Comparison of ENCODE assay signal across 25 mouse cellular contexts in the genomic region with DNA sequence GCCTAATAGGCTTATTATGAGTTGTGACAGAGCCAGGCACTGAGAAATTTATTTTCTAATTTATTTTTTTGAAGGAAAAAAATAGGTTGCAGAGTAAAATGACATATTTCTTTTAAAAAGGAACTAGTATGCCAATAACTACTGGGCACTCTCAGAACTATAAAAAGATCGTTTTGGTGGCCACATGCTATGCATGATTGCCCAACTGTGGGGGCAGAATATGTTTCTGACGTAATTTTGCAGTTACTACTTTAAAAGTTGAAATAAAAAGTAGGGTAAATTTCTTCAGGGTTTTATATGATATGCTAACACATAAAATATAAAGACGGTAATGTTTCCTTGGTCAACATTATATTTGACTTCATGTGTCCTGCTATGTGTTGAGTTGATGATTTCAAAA.
DNase-seq lines count a peak whose midpoint lies in the region; ATAC-seq and TF ChIP-seq lines count a peak whose summit lies in the region.
"Had no signal": no experiment of that assay in that cellular context is flagged by ENCODE, and none has a peak within 500 bp of the region (broad histone marks: within the 10 kb centered on the region; RNA-seq: fewer than 3 reads in every experiment).

No protein-coding gene starts in this region.

- H3K79me2 ChIP-seq in CH12.LX (replicated peaks; ENCODE audit: control insufficient read depth, extremely low read depth, insufficient read depth, poor library complexity, severe bottlenecking) (no peaks in the 10 kb centered on the region), myocyte (ENCODE audit: control insufficient read depth, insufficient read depth) (no peaks in the 10 kb centered on the region)

- H3K36me3 ChIP-seq in spleen, adult 2 months (ENCODE audit: control insufficient read depth, insufficient read depth, low read length) = no peaks in the 10 kb centered on the region
- H3K36me3 ChIP-seq in CH12.LX (replicated peaks in 1 of 2; ENCODE audit: control insufficient read depth in 1 of 2, insufficient read depth in 1 of 2, low read length in 1 of 2) (no peaks in the 10 kb centered on the region), myocyte (ENCODE audit: control insufficient read depth, insufficient read depth) (no peaks in the 10 kb centered on the region)
- H3K36me3 ChIP-seq in kidney, embryonic 15.5 days = no peaks in the 10 kb centered on the region
- H3K36me3 ChIP-seq: embryonic facial prominence, embryonic 12.5 days; embryonic facial prominence, embryonic 15.5 days; heart, embryonic 13.5 days; hindbrain, embryonic 15.5 days had no signal

- peak; percentile 21 to 43 for DNase-seq in spleen, adult 2 months (ENCODE audit: low read depth in 1 of 2, low spot score in 2 of 2)
- DNase-seq in spleen, postnatal 10 days (ENCODE audit: low spot score in 2 of 2) = no peak
- DNase-seq in CH12.LX (ENCODE audit: extremely low read depth) = peak; percentile 47
- no peak for DNase-seq in Muller cell, postnatal 12 days (ENCODE audit: inconsistent ontology term)
- DNase-seq in adrenal gland, adult 2 months = no peak
- DNase-seq: adrenal gland, postnatal 14 days; cerebellum, adult 11 months; cerebellum, adult 2 months; cerebellum, adult 9-11 months; cerebellum, postnatal 25 days; forebrain, postnatal 0 days; gastrocnemius, adult 2 months; gastrocnemius, postnatal 14 days; heart, adult 18-20 months; heart, postnatal 14 days; heart, postnatal 4 days had no signal

- peaks cover 8% of the 10 kb centered on the region; the same call in 1 of the 2 replicates for H3K4me1 ChIP-seq in spleen, adult 2 months (ENCODE audit: control insufficient read depth, insufficient read depth, insufficient read length)
- peaks cover 2 to 24% of the 10 kb centered on the region in 2 experiments; a peak in 2 of 4 replicates for H3K4me1 ChIP-seq in CH12.LX (ENCODE audit: control insufficient read depth in 1 of 2, insufficient read depth in 2 of 2)
- H3K4me1 ChIP-seq in kidney, embryonic 15.5 days = no peaks in the 10 kb centered on the region
- H3K4me1 ChIP-seq: embryonic facial prominence, embryonic 12.5 days; embryonic facial prominence, embryonic 15.5 days; heart, embryonic 13.5 days; hindbrain, embryonic 15.5 days had no signal

- in situ Hi-C loops in CH12.LX (cut with MboI; ENCODE audit: low pct_ligation_motif_present, low pct_unique_long_range_greater_than_20kb, low sequenced_read_pairs) = no loop called here

- dilution Hi-C loops in CH12.LX (cut with MboI; ENCODE audit: extremely low pct_ligation_motif_present, extremely low pct_unique_long_range_greater_than_20kb, low sequenced_read_pairs) = no loop called here

- WGBS in spleen, adult 2 months = 32% methylated on average over 3 of the region's 3 CpGs
- WGBS in kidney, embryonic 15.5 days = 70% methylated on average over 3 of the region's 3 CpGs

- no peak overlapping the region for H3ac ChIP-seq in myocyte (ENCODE audit: control insufficient read depth, insufficient read length)

- no peak for TF ChIP-seq RAD21 in CH12.LX (IDR thresholded peaks at IDR 0.05; ENCODE audit: low read depth, low read length)

- no peak for TF ChIP-seq POLR2A in spleen, adult 2 months (IDR thresholded peaks at IDR 0.05; ENCODE audit: low read depth, low read length)
- TF ChIP-seq POLR2A in CH12.LX (IDR thresholded peaks at IDR 0.05; ENCODE audit: low read depth, low read length) (no peak), myocyte (IDR thresholded peaks at IDR 0.05; ENCODE audit: insufficient read length, low read depth) (no peak)

- no peak overlapping the region for H3K27ac ChIP-seq in spleen, adult 2 months (ENCODE audit: insufficient read depth, low read length)
- no peak overlapping the region for H3K27ac ChIP-seq in CH12.LX (ENCODE audit: insufficient read depth, low read depth)
- no peak overlapping the region for H3K27ac ChIP-seq in kidney, embryonic 15.5 days
- H3K27ac ChIP-seq: embryonic facial prominence, embryonic 12.5 days; embryonic facial prominence, embryonic 15.5 days; gastrocnemius, adult 2 months; heart, embryonic 13.5 days; hindbrain, embryonic 15.5 days had no signal

- H3K9me3 ChIP-seq in CH12.LX (replicated peaks; ENCODE audit: low read length) = peaks cover 5% of the 10 kb centered on the region
- no peaks in the 10 kb centered on the region for H3K9me3 ChIP-seq in kidney, embryonic 15.5 days (replicated peaks)
- H3K9me3 ChIP-seq: embryonic facial prominence, embryonic 12.5 days; embryonic facial prominence, embryonic 15.5 days; hindbrain, embryonic 15.5 days had no signal

- no peak overlapping the region for H3K4me3 ChIP-seq in spleen, adult 2 months (ENCODE audit: extremely low read depth, insufficient read depth, insufficient read length)
- no peak overlapping the region for H3K4me3 ChIP-seq in CH12.LX (replicated peaks in 1 of 3; ENCODE audit: low read depth in 2 of 3, low read length in 2 of 3, poor library complexity in 1 of 3)
- H3K4me3 ChIP-seq in myocyte = no peak overlapping the region
- no peak overlapping the region for H3K4me3 ChIP-seq in kidney, embryonic 15.5 days (replicated peaks)
- H3K4me3 ChIP-seq: embryonic facial prominence, embryonic 12.5 days; embryonic facial prominence, embryonic 15.5 days; gastrocnemius, adult 2 months; heart, embryonic 13.5 days; hindbrain, embryonic 15.5 days had no signal

- H3K9ac ChIP-seq in CH12.LX (ENCODE audit: insufficient read depth, low read depth) = no peak overlapping the region
- no peak overlapping the region for H3K9ac ChIP-seq in kidney, embryonic 15.5 days
- H3K9ac ChIP-seq: embryonic facial prominence, embryonic 12.5 days; embryonic facial prominence, embryonic 15.5 days; forebrain, postnatal 0 days; heart, embryonic 13.5 days; hindbrain, embryonic 15.5 days had no signal

- TF ChIP-seq CTCF in spleen, adult 2 months (IDR thresholded peaks at IDR 0.05; ENCODE audit: extremely low read depth, insufficient read depth, insufficient read length, insufficient replicate concordance) = no peak
- TF ChIP-seq CTCF in CH12.LX (conservative IDR thresholded peaks at IDR 0.05 in 1 of 2, IDR thresholded peaks at IDR 0.05 in 1 of 2; ENCODE audit: low read depth in 2 of 2, low read length in 2 of 2) = no peak

- peak overlapping the region; percentile 50; the same call in 1 of the 2 replicates for H3K4me2 ChIP-seq in CH12.LX (ENCODE audit: insufficient read depth, low read depth, poor library complexity, severe bottlenecking)
- H3K4me2 ChIP-seq in myocyte (ENCODE audit: low read depth) = no peak overlapping the region
- H3K4me2 ChIP-seq in kidney, embryonic 15.5 days = no peak overlapping the region
- H3K4me2 ChIP-seq: embryonic facial prominence, embryonic 12.5 days; embryonic facial prominence, embryonic 15.5 days; heart, embryonic 13.5 days; hindbrain, embryonic 15.5 days had no signal

- no peaks in the 10 kb centered on the region for H3K27me3 ChIP-seq in spleen, adult 2 months (ENCODE audit: control insufficient read depth, insufficient read depth, low read length)
- H3K27me3 ChIP-seq in CH12.LX (replicated peaks) (no peaks in the 10 kb centered on the region), myocyte (ENCODE audit: control insufficient read depth, insufficient read depth, insufficient read length) (no peaks in the 10 kb centered on the region)
- H3K27me3 ChIP-seq in kidney, embryonic 15.5 days = no peaks in the 10 kb centered on the region
- H3K27me3 ChIP-seq: embryonic facial prominence, embryonic 12.5 days; embryonic facial prominence, embryonic 15.5 days; heart, embryonic 13.5 days; hindbrain, embryonic 15.5 days had no signal

- no peak for ATAC-seq in kidney, embryonic 15.5 days (replicated peaks; ENCODE audit: low FRiP score)
- ATAC-seq: CD4-positive, CD25-positive, alpha-beta regulatory T cell, adult 4 months; forebrain, embryonic 14.5 days; forebrain, postnatal 0 days; Patski had no signal

- peak; percentile 68 for TF ChIP-seq EP300 in CH12.LX (IDR thresholded peaks at IDR 0.05; ENCODE audit: low read length)

TF ChIP-seq in CH12.LX, 34 proteins besides CTCF, POLR2A, EP300 and RAD21 (continues in another document):
- TF ChIP-seq ETS1 (conservative IDR thresholded peaks at IDR 0.05; ENCODE audit: low read depth, low read length) = peak; percentile 33; the same call in 1 of the 2 replicates
- no peak for TF ChIP-seq E2F4 (IDR thresholded peaks at IDR 0.05; ENCODE audit: insufficient replicate concordance, low read depth, low read length)
- TF ChIP-seq TCF12 (IDR thresholded peaks at IDR 0.05; ENCODE audit: low read depth, low read length) = no peak
- TF ChIP-seq NELFE (IDR thresholded peaks at IDR 0.05; ENCODE audit: low read depth, low read length) = no peak
- TF ChIP-seq KAT2A (IDR thresholded peaks at IDR 0.05; ENCODE audit: insufficient replicate concordance, low read length) = no peak
- TF ChIP-seq GABPA (IDR thresholded peaks at IDR 0.05; ENCODE audit: insufficient replicate concordance, low read depth, low read length) = no peak
- no peak for TF ChIP-seq ZKSCAN1 (IDR thresholded peaks at IDR 0.05; ENCODE audit: borderline replicate concordance, low read depth, low read length)
- TF ChIP-seq MXI1 (IDR thresholded peaks at IDR 0.05; ENCODE audit: low read depth, low read length) = no peak
- peak; percentile 47; the same call in 1 of the 2 replicates for TF ChIP-seq IRF4 (IDR thresholded peaks at IDR 0.05; ENCODE audit: low read depth, low read length)
- no peak for TF ChIP-seq MAFK (IDR thresholded peaks at IDR 0.05; ENCODE audit: insufficient replicate concordance, low read length)
- no peak for TF ChIP-seq PAX5 (IDR thresholded peaks at IDR 0.05; ENCODE audit: low read length)
- TF ChIP-seq ZMIZ1 (IDR thresholded peaks at IDR 0.05; ENCODE audit: low read depth, low read length) = no peak

TF ChIP-seq in myocyte, 11 proteins besides CTCF, POLR2A, EP300 and RAD21:
- TF ChIP-seq MAX (IDR thresholded peaks at IDR 0.05; ENCODE audit: low read depth) (no peak), CEBPB (IDR thresholded peaks at IDR 0.05; ENCODE audit: insufficient read depth, poor library complexity, severe bottlenecking) (0 out of 2 replicates have a peak, but pooled peaks have one; percentile 7)
TF ChIP-seq in myocyte: peak in this region for 1.

Comparison
In these comparisons a context has a peak if more than half of its experiments do, and no peak if none do; other contexts are left out.
1. DNase-seq: peak in spleen, adult 2 months (2 of 2) and CH12.LX (single experiment); none in spleen, postnatal 10 days (0 of 2), Muller cell, postnatal 12 days (single experiment) and adrenal gland, adult 2 months (single experiment).